In the genomic region with DNA sequence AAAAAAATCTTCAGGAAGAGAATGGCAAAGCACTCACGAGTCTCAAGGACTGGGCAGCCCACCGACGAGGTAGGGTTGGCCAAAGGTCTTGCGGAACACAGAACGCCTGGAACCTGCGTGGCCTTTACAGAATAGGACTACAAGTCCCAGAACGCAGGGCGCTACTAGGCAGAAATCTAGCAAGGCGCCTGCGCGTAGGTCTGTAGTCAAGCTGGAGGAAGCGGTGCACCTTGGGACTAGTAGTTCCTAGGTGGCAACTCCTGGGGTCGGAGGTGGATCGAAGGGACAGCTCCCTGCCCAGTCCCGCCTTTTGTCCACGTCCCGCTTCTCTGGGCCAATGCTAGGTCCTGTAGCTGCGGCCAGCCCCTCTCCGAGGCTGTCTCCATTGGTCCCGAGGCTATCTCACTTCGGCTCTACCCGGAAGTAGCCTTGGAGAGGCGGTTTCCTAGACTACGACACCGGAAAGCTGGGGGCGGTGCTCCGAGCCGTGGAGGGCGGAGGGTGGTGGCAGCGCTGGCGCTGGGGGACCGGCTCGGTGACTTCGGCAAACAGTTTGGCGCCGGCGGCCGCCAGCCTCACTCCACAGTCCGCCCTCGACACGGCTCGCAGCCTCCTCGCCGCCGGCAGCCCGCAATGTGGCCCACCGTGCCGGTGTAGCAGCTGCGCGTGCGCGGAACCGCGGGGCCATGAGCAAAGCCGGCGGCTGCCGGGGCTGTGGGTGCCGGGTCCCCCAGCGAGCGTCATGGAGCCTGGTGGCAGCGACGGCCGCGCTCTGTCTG, we compare ENCODE assay signal across 8 mouse cellular contexts. TPM values are rescaled to one million over a fixed set of nuclear protein-coding genes. Genes with fewer than 3 reads are reported as not detected.
DNase-seq lines count a peak whose midpoint lies in the region; ATAC-seq and TF ChIP-seq lines count a peak whose summit lies in the region.

Edem3 (plus strand) TSS at position 491 of the 779 bp plus-strand sequence.

- in situ Hi-C loops in ES-E14 (cut with MboI; ENCODE audit: low sequenced_read_pairs in 2 of 2, unreplicated experiment in 2 of 2) = no loop called here

- no peaks in the 10 kb centered on the region for H3K9me3 ChIP-seq in ES-E14 (ENCODE audit: control insufficient read depth, insufficient read depth, low read depth, low read length)
- no peaks in the 10 kb centered on the region for H3K9me3 ChIP-seq in forebrain, embryonic 15.5 days

- DNase-seq in ES-E14 (ENCODE audit: low read depth, low spot score) = peak; percentile 95
- DNase-seq in cerebellum, adult 11-12 months = peak; percentile 100
- DNase-seq in heart, postnatal 25 days (ENCODE audit: low spot score) = peak; percentile 99
- peak; percentile 99 for DNase-seq in layer of hippocampus, adult 18-20 months (ENCODE audit: low spot score in 2 of 2)
- peak; percentile 97 for DNase-seq in lung, adult 2 months
- DNase-seq in thymus, adult 18-20 months = peak; percentile 95 to 97

- H3K4me2 ChIP-seq in forebrain, embryonic 15.5 days (replicated peaks) = peak within 1 kb of the TSS; percentile 75

- TF ChIP-seq CTCF in lung, adult 2 months (IDR thresholded peaks at IDR 0.05; ENCODE audit: insufficient read depth, low read length) = no peak

- H3K27me3 ChIP-seq in forebrain, embryonic 15.5 days = no peaks in the 10 kb centered on the region

- H3K4me3 ChIP-seq in ES-E14 (ENCODE audit: insufficient read depth in 1 of 2, low read depth in 1 of 2, low read length in 2 of 2, poor library complexity in 1 of 2, severe bottlenecking in 1 of 2) = peak within 1 kb of the TSS; percentile 93 to 98
- peak within 1 kb of the TSS; percentile 58 for H3K4me3 ChIP-seq in forebrain, embryonic 15.5 days
- peak within 1 kb of the TSS; percentile 80 for H3K4me3 ChIP-seq in lung, adult 2 months (replicated peaks; ENCODE audit: extremely low read depth, low read depth, low read length)

- H3K9ac ChIP-seq in ES-E14 (ENCODE audit: insufficient read depth, low read depth, low read length, poor library complexity, severe bottlenecking) = peak within 1 kb of the TSS; percentile 87
- peak within 1 kb of the TSS; percentile 61 for H3K9ac ChIP-seq in forebrain, embryonic 15.5 days (replicated peaks)

- H3K36me3 ChIP-seq in ES-E14 (ENCODE audit: control insufficient read depth, insufficient read depth, low read length, poor library complexity, severe bottlenecking) = no peaks in the 10 kb centered on the region
- H3K36me3 ChIP-seq in forebrain, embryonic 15.5 days = no peaks in the 10 kb centered on the region

- 0 out of 4 replicates have a peak, but pooled peaks cover 0 to 3% of the 10 kb centered on the region in 2 experiments for H3K4me1 ChIP-seq in ES-E14 (ENCODE audit: control insufficient read depth in 2 of 2, insufficient read depth in 2 of 2, low read length in 2 of 2, poor library complexity in 1 of 2)
- peaks cover 21% of the 10 kb centered on the region for H3K4me1 ChIP-seq in forebrain, embryonic 15.5 days
- H3K4me1 ChIP-seq in lung, adult 2 months (ENCODE audit: control insufficient read depth, insufficient read depth, low read length) = peaks cover 8% of the 10 kb centered on the region

- intact Hi-C loops in heart, postnatal 25 days (cut with DNase I) = no loop called here

- peak; percentile 77; the same call in 1 of the 2 replicates for TF ChIP-seq POLR2A in lung, adult 2 months (IDR thresholded peaks at IDR 0.05; ENCODE audit: borderline replicate concordance, extremely low read depth, low read depth, low read length)

- WGBS in forebrain, embryonic 15.5 days = under 1% methylated on average over 62 of the region's 64 CpGs
- under 1% methylated on average over 64 of the region's 64 CpGs for WGBS in lung, adult 2 months

- peak; percentile 99 for ATAC-seq in forebrain, embryonic 15.5 days (replicated peaks)
- ATAC-seq in neutrophil, adult 5-6 weeks (ENCODE audit: extremely low read depth, insufficient number of reproducible peaks, low FRiP score, poor library complexity, severe bottlenecking) = peak; percentile 96

- no peak within 1 kb of the TSS for H3K27ac ChIP-seq in ES-E14 (ENCODE audit: insufficient read depth, low read depth, low read length, poor library complexity, severe bottlenecking)
- H3K27ac ChIP-seq in forebrain, embryonic 15.5 days (replicated peaks) = peak within 1 kb of the TSS; percentile 87

TF ChIP-seq in ES-E14, 5 proteins besides CTCF, POLR2A, EP300 and RAD21:
- TF ChIP-seq MAFK (IDR thresholded peaks at IDR 0.05; ENCODE audit: insufficient read depth, low read depth, low read length) (no peak), ZNF384 (IDR thresholded peaks at IDR 0.05; ENCODE audit: low read depth, low read length) (no peak), HCFC1 (IDR thresholded peaks at IDR 0.05; ENCODE audit: borderline replicate concordance, insufficient read depth, low read length) (peak; percentile 99), CHD2 (IDR thresholded peaks at IDR 0.05; ENCODE audit: low read depth, low read length) (0 out of 2 replicates have a peak, but pooled peaks have one; percentile 6)
TF ChIP-seq in ES-E14: peak in this region for 2.

RNA-seq across cellular contexts. Expression of gene Edem3, which starts in this region (rescaled TPM):
- 43.4 and 45.5 TPM in 2 replicates for total RNA-seq in ES-E14 (2012; rRNA removed)
- 17.4 and 19.2 TPM in 2 replicates for polyA plus RNA-seq in forebrain, embryonic 15.5 days (2015; fragmentation: Nextera tagmentation; extraction: Ambion mirVana)
- 10 to 100 TPM; 19.7 to 22.1 TPM for total RNA-seq in heart, postnatal 25 days (2021)
- total RNA-seq in layer of hippocampus, adult 18-20 months (2021) = 10 to 100 TPM; 38.8 to 39.3 TPM
- 8.2 and 8.5 TPM in 2 replicates for polyA plus RNA-seq in lung, adult 2 months (2012; rRNA removed)
- total RNA-seq in neutrophil, adult 5-6 weeks (2017) = 39.0 and 42.5 TPM in 2 replicates
